Mouse (Mus musculus) cerebellum, adult 2 months (tissue): ENCODE results near the gene Lrrc47. TPM values are rescaled to one million over a fixed set of nuclear protein-coding genes. Genes with fewer than 3 reads are reported as not detected.

Experiments
- DNase-seq, 2 experiments: peaks; one replicate each; pipeline ENCODE4 v3.0.0; 2021
- H3K27ac ChIP-seq: fragments of 200-500 bp; 2 replicates; pipeline ENCODE4 v1.5.1; 2012; ENCODE audit warnings: low read length, control low read depth, inconsistent platforms; ENCODE audit not compliant: insufficient read depth
- H3K27me3 ChIP-seq: fragments of 200-500 bp; 2 replicates; pipeline ENCODE4 v1.6.1; 2012; ENCODE audit warnings: inconsistent platforms, mild to moderate bottlenecking, low read length, moderate library complexity; ENCODE audit not compliant: control insufficient read depth, insufficient read depth
- H3K4me1 ChIP-seq: fragments of 200-500 bp; 2 replicates; pipeline ENCODE4 v1.6.1; 2011; ENCODE audit warnings: low read length; ENCODE audit not compliant: control insufficient read depth, insufficient read depth
- H3K4me3 ChIP-seq: fragments of 200-500 bp; replicated peaks from 2 replicates; pipeline ENCODE3; 2011; ENCODE audit warnings: mild to moderate bottlenecking, low read depth, low read length, control low read depth; ENCODE audit not compliant: insufficient read depth
- CTCF ChIP-seq: fragments of 200-500 bp; IDR thresholded peaks from 2 replicates; pipeline ENCODE4 v1.5.1; 2011; ENCODE audit warnings: low read depth, mild to moderate bottlenecking, control low read depth, low read length, moderate library complexity, borderline replicate concordance; ENCODE audit not compliant: insufficient read depth
- POLR2A ChIP-seq: fragments of 200-500 bp; IDR thresholded peaks from 2 replicates; pipeline ENCODE4 v1.6.1; 2011; ENCODE audit warnings: low read length, control low read depth, borderline replicate concordance; ENCODE audit not compliant: insufficient read depth
- WGBS: fragments of 180-500 bp; shearing (Covaris S2); methylation state at CpG from one replicate; pipeline ENCODE4 v1.1.7; 2018; 5-methylcytosine and 5-hydroxymethylcytosine counted together
- polyA plus RNA-seq: library from polyadenylated mRNA; depleted of rRNA; stranded (reverse); fragments of >200 nt; gene quantifications from 2 replicates; pipeline ENCODE4 v1.2.3, GENCODE M21; 2012

The Lrrc47 gene
- polyA plus RNA-seq, 1 experiment = 45.0 TPM

DNA sequence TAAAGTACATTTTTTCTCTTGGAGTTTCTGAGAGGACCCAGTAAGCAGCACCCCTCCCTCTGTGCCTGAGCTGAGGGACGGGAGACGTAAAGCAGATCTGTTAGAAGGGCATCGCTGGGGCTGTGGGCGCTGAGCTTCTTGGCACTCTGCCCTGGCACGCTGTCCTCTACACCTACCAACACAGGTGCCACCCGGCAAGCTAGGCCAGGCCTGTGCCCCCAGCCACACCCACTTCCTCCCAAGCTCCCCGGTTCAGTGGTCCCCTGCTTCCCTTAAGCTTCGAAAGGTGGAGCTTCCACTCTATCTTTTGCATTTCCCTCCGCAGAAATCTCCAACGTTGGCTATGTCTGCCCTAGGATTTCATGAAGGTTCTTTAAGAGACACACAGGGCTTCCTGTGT, 32.3 kb upstream of the Lrrc47 start:
- Histone ChIP-seq H3K4me3 (no peak overlapping the region), H3K27me3 (no peaks in the 10 kb centered on the region), H3K4me1 (no peaks in the 10 kb centered on the region), H3K27ac (no peak overlapping the region)
- TF ChIP-seq CTCF = no peak
- no peak for TF ChIP-seq POLR2A
- WGBS = 61% methylated on average over 10 of the region's 10 CpGs
- no peak for DNase-seq

DNA sequence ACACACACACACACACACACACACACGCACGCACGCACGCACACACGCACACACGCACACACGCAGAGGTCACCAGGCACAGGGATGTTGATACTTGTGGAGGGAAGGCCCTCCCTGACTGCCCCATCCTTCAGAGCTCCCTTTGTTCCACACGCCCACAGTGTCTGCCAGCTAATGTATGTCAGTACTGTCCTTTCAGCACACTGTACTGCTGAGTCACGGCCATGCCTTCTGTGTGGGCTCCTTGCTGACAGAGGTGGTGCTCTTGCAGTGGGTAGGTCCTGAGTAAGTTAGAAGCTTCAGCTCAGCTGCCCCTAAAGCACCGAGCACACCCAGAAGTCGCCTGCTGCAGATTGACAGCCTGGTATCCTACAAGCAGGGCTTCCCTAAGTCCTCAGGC, 31.1 kb upstream of the Lrrc47 start:
- TF ChIP-seq POLR2A (no peak), CTCF (no peak)
- H3K27ac ChIP-seq = no peak overlapping the region
- H3K4me3 ChIP-seq = no peak overlapping the region

DNA sequence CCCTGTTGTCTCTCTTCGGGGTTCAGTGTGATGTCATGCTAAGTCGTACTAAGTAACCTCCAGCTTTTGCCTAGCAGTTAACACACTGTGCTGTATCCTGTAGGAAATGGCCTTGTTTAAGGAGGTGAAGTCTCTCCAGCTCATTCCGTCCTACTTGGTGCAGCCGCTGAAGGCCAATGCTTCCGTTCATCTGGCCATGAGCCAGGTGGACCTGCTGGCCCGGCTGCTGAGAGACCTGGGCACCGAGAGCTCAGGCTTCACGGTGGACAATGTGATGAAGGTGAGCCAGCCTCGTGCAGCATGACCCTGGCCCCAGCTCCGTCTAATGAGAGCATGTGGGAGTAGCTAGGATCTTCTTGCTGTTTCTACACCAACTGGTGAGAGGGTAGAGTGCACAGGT, 18.8 kb upstream of the Lrrc47 start:
- Histone ChIP-seq H3K27me3 (no peaks in the 10 kb centered on the region), H3K4me1 (0 out of 2 replicates have a peak, but pooled peaks cover 4% of the 10 kb centered on the region), H3K4me3 (no peak overlapping the region), H3K27ac (no peak overlapping the region)
- DNase-seq = no peak
- TF ChIP-seq POLR2A (no peak), CTCF (no peak)
- WGBS = 39% methylated on average over 10 of the region's 10 CpGs

More for the DNA sequence above, 31.1 kb upstream of the Lrrc47 start:
- WGBS = 89% methylated on average over 11 of the region's 11 CpGs
- DNase-seq = no peak
- Histone ChIP-seq H3K4me1 (no peaks in the 10 kb centered on the region), H3K27me3 (no peaks in the 10 kb centered on the region)

DNA sequence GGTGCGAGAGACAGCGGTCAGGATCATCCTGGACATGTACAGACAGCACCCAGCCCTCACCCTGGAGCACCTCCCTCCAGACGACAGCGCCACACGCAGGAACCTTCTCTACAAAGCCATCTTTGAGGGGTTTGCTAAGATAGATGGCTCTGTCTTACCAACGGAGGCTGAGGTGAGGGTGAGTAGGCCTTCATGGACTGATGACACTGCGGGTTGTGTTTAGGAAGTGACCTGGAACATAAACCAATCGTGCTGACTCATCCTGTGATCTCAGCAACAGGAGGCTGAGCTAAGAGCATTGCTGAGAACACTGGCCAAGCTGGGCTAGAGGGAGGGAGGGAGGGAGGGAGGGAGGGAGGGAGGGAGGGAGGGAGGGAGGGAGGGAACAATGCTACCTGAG, 18.0 kb upstream of the Lrrc47 start:
- no peak overlapping the region for H3K27ac ChIP-seq
- no peak for TF ChIP-seq CTCF
- no peak for TF ChIP-seq POLR2A
- WGBS = 95% methylated on average over 8 of the region's 8 CpGs
- 0 out of 2 replicates have a peak, but pooled peaks cover 4% of the 10 kb centered on the region for H3K4me1 ChIP-seq
- no peak for DNase-seq
- no peaks in the 10 kb centered on the region for H3K27me3 ChIP-seq
- H3K4me3 ChIP-seq = no peak overlapping the region

DNA sequence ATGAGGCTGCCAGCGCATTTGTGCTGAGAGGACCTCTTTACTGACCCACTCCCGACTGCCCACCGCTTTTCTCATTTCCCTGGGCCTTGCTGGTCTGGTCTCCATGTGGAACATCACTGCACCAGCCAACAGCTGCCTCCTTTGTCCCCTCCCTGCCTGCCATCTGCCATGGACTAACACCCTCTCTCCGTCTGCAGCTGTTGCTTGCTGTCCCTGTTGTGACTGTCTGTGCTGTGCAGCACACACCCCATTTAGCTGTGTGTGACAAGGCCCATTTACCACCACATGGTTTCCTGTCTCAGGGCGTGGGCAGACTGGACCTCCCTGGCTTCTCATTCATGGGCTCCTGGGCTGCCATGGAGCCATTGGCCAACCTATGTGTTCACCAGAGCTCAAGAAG, 6.0 kb upstream of the Lrrc47 start:
- TF ChIP-seq CTCF (no peak), POLR2A (no peak)
- DNase-seq = no peak
- WGBS = 35% methylated on average over 5 of the region's 5 CpGs

DNA sequence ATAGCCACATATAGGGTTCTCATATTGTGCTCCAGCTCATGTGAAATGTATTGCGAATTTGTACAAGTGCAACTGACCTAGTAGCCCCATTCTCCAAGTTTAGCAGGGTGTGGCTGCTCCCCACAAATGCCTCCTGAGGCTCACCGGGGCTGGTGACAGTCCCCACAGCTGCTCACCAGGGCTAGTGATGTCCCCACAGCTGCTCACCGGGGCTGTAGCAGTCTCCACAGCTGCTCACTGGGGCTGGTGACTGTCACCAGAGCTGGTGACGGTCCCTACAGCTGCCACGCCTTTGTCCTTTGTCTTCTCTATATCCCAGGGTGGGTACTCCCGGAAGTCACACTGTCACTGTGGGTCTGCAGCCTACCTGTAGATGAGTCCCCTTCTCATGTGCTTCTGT, 5.3 kb upstream of the Lrrc47 start:
- H3K4me3 ChIP-seq = no peak overlapping the region
- DNase-seq = no peak
- H3K27me3 ChIP-seq = no peaks in the 10 kb centered on the region
- 89% methylated on average over 6 of the region's 6 CpGs for WGBS
- no peak overlapping the region for H3K27ac ChIP-seq
- no peaks in the 10 kb centered on the region for H3K4me1 ChIP-seq
- TF ChIP-seq POLR2A (no peak), CTCF (no peak)

More for the DNA sequence above, 6.0 kb upstream of the Lrrc47 start:
- Histone ChIP-seq H3K4me3 (no peak overlapping the region), H3K27me3 (no peaks in the 10 kb centered on the region), H3K4me1 (no peaks in the 10 kb centered on the region), H3K27ac (no peak overlapping the region)

DNA sequence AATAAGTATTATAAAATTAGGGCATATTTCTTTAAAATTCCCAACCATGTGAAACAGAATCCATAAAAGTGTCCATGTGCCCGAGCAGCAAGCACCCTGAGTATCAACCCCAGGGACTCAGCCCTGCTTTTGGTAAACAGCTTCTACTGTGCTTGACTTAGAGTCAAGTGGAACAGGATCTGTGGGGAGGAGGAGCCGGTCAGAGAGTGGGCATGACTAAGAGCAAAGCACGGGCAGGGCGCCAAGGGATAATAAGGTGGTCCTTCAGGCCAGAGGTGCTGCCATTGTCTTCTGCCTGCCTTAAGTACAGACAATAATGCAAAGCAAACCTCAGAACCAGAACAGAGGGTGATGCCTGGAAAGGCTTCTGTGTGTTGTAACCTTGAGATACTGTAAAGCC, 3.8 kb upstream of the Lrrc47 start:
- TF ChIP-seq POLR2A (no peak), CTCF (no peak)
- DNase-seq = no peak
- H3K27ac ChIP-seq = no peak overlapping the region
- 70% methylated on average over 4 of the region's 4 CpGs for WGBS
- peaks cover 1% of the 10 kb centered on the region for H3K4me1 ChIP-seq
- H3K27me3 ChIP-seq = no peaks in the 10 kb centered on the region
- H3K4me3 ChIP-seq = no peak overlapping the region

DNA sequence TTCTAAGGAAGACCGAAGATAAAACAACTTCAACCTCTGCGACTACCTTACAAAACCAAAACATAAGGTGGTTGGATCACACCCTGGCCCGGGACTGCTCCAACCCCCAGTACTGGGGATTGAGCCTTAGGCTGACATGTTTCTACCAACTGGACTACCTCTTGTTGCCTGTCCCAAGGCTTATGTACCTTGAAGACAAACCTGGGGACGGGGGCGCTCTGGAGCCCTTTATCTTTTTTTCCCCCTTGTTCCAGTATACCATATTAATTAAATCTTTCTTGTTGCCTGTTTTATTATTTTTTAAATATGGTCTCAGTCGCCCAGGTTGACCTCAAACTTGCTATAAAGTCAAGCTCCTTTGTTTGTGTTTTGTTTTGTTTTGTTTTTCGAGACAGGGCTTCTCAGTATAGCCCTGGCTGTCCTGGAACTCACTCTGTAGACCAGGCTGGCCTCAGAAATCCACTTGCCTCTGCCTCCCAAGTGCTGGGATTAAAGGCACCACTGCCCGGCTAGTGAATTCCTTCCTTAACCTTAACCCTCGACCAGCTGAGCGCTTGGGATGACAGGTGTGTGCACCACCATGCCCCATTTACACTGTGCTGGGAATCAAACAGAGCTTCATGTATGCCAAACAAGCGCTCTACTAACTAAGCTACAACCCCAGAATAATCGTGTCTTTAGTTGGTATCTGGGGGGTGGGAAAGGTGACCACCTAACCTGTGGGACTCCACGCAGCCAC, 455 bp upstream of the Lrrc47 start:
- no peak for TF ChIP-seq POLR2A
- TF ChIP-seq CTCF = no peak
- DNase-seq = no peak
- WGBS = 26% methylated on average over 13 of the region's 13 CpGs
- H3K4me3 ChIP-seq = peak overlapping the region; percentile 60
- H3K27me3 ChIP-seq = no peaks in the 10 kb centered on the region
- H3K4me1 ChIP-seq = peaks cover 24% of the 10 kb centered on the region
- peak overlapping the region; percentile 5 for H3K27ac ChIP-seq
